8 mouse cellular contexts compared by ENCODE assay signal in the genomic region with DNA sequence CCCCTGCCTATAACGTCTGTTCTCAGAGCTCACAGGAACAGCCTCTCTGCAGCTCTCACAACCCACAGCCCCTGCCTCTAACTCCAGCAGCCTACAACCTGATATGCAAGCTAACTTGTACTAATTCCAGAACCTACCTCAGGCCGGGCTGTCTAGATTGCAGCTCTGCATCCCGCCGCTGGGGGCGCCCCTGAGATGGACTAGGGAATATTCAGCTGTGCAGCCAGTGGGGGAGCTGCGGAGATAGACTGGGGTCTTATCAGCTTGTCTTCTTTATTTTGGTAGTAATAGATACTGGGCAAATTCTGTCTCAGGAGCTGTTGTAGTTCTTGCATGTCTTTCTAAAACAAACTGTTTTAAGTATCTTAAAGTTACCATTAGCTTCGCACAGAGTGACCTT.
DNase-seq lines count a peak whose midpoint lies in the region; ATAC-seq and TF ChIP-seq lines count a peak whose summit lies in the region.

No protein-coding gene starts in this region.

- intact Hi-C loops in heart, adult 2 months (cut with DNase I), result no loop called here

- ATAC-seq in megakaryocyte progenitor cell, adult 5-6 weeks (replicated peaks; ENCODE audit: poor library complexity), result peak; percentile 88
- ATAC-seq in activated CD4-positive, CD25-positive, alpha-beta regulatory T cell, adult 4 months, result no peak

- peaks cover 10% of the 10 kb centered on the region for H3K79me2 ChIP-seq in heart, adult 2 months (replicated peaks; ENCODE audit: control insufficient read depth, insufficient read depth, low read length)

- no peaks in the 10 kb centered on the region; the same call in 1 of the 2 replicates for H3K36me3 ChIP-seq in heart, adult 2 months (ENCODE audit: control insufficient read depth, insufficient read depth, low read length)

- DNase-seq in heart, adult 2 months, result peak in 1 of 2 experiments; percentile 38
- DNase-seq in heart, adult 11 months, result no peak
- peak; percentile 21 for DNase-seq in ovary, adult 18-20 months (ENCODE audit: low spot score)
- no peak for DNase-seq in ovary, postnatal 14 days (ENCODE audit: low spot score)
- DNase-seq in embryo, embryonic 10.5 days (ENCODE audit: low spot score), result peak; percentile 53
- DNase-seq in yolk sac, embryonic 10.5 days (ENCODE audit: low spot score), result peak; percentile 21

- H3K4me1 ChIP-seq in heart, adult 2 months (ENCODE audit: control insufficient read depth, insufficient read depth, low read length), result peaks cover 6% of the 10 kb centered on the region

- H3K27ac ChIP-seq in heart, adult 2 months, result no peak overlapping the region

- H3K9ac ChIP-seq in heart, adult 2 months (ENCODE audit: low read depth, low read length), result no peak overlapping the region

- WGBS in heart, adult 2 months, result 43% methylated on average over 7 of the region's 7 CpGs

- H3K4me3 ChIP-seq in heart, adult 2 months, result no peak overlapping the region

- TF ChIP-seq EP300 in heart, adult 2 months (IDR thresholded peaks at IDR 0.05; ENCODE audit: insufficient read depth, low read depth, low read length), result no peak

- H3K27me3 ChIP-seq in heart, adult 2 months (ENCODE audit: control insufficient read depth, insufficient read depth, low read length), result no peaks in the 10 kb centered on the region

- TF ChIP-seq CTCF in heart, adult 2 months (IDR thresholded peaks at IDR 0.05), result peak; percentile 70

- no peak for TF ChIP-seq POLR2A in heart, adult 2 months (IDR thresholded peaks at IDR 0.05; ENCODE audit: insufficient read depth, low read depth, low read length)

Comparison
In these comparisons a context has a peak if more than half of its experiments do, and no peak if none do; other contexts are left out.
1. DNase-seq: peak in ovary, adult 18-20 months (single experiment), embryo, embryonic 10.5 days (single experiment) and yolk sac, embryonic 10.5 days (single experiment); none in heart, adult 11 months (single experiment) and ovary, postnatal 14 days (single experiment).